Mouse (Mus musculus) left cerebral cortex, adult 2 months (tissue): ENCODE measurements around the gene Srgap2. TPM values are rescaled to one million over a fixed set of nuclear protein-coding genes. Genes with fewer than 3 reads are reported as not detected.
A peak's percentile ranks its signal among the peaks of the same experiment; 100 is the strongest.

Experiments used
- DNase-seq, 2 experiments: peaks; one replicate each; pipeline ENCODE4 v3.0.0; 2021 to 2022; ENCODE audit warnings: low spot score in 2 of 2, mixed read lengths in 1 of 2; ENCODE audit errors: extremely low spot score in 1 of 2
- H3K27ac ChIP-seq: fragments of 200-600 bp; 2 replicates; pipeline ENCODE4 v1.8.1; 2022
- H3K4me3 ChIP-seq: fragments of 200-600 bp; 2 replicates; pipeline ENCODE4 v1.8.1; 2022
- CTCF ChIP-seq: fragments of 200-600 bp; IDR thresholded peaks from 2 replicates; pipeline ENCODE4 v1.8.1; 2022; ENCODE audit warnings: antibody characterized with exemption, mild to moderate bottlenecking, moderate library complexity
- intact Hi-C: fragments of 180-260 bp; cut with DNase I; formaldehyde crosslinking; loops from one replicate; pipeline ENCODE4 v1.15.1; 2025
- total RNA-seq, 2 experiments: library from RNA; stranded (reverse); gene quantifications; 2 replicates each; pipeline ENCODE4 v1.2.3; 2021

The Srgap2 gene
- total RNA-seq, 2 experiments from 2014 or later = 86.4 to 89.3 TPM

DNA sequence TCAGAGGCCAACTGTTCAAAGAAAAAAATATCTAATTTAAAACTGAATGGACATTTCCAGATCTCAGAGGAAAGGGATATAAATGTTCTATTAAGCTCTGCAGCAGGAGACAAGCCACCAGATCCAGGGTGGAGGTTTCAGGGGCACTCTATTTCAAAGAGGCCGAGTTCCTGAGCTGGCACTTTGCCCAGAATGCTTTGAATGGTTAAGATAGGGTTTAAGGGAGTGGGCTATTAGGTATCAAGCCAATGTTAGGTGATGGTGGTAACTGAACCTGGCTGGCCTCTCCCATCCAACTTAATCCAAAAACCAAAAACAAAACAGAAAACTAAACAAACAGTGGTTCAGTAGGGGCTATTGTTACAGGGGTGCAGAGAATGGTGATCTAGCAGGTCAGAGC, 146.9 kb downstream of the Srgap2 start:
- TF ChIP-seq CTCF = no peak
- H3K27ac ChIP-seq = peak overlapping the region; percentile 50; the same call in 1 of the 2 replicates
- intact Hi-C loops = no loop called here

DNA sequence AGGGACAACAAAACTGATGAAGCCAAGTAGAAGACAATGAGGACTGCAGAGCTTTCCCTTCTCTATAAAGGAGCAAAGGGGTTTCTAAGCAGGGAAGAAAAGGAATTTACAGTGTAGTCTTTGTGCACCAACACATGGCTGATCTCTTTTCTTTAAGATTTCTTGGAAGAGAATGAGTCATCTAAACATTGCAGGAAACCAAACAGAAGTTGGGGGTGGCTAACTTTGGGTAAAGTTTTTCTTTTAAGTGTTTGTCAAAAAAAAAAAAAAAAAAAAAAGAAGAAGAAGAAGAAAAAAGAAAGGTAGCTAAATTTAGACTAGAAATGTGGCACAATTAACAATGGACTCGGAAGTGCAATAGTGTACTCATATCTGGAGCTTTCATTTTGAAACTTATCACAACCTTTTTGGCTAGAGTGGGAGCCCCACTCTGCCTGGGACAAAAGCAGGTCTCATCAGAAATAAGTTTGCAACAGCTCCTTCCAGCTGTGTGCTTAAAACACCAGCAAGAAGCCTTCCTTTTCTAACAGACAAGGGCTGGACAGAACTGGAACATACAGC, 148.2 kb downstream of the Srgap2 start:
- no peak overlapping the region for H3K27ac ChIP-seq
- no peak for TF ChIP-seq CTCF

More for the DNA sequence above, 146.9 kb downstream of the Srgap2 start:
- no peak overlapping the region for H3K4me3 ChIP-seq
- DNase-seq = no peak

DNA sequence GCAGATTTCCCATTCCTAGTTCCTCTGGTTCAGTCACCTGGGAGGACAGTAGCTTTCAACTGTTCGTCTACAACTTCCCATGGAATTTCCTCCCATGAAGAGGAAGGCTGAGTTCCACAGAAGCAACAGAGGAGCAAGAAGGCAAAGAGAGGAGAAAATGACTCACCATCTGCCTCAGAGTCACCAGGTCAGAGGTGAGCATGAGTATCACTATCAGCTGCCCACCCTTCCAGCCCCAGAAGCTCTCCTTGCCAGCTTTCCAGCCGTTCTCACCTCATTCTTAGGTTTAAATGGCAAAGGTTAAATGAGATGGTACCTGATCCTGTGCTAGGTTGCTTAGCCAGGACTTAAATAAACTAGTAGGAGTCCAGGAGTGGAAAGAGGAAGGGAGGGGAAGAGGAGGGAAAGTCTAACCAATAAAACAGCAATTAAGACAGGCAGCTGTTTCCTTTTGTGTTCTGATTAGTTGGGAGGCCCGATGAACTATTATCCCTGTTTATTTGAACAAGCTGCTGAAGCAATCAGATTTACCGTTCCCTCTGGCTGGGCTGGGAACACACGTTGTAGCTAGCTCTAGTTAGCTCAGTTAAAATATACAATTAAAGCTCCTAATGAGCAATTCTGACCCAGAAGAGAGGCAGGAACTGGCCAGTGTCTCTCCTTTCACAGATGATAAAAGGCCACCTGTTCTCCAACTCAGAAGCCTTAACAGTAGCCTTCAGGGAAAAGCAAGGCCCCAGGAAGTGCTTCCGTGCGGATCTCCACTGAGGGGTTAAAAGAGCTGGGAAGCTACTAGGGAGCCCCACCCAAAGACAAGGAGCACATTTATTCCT, 148.9 kb downstream of the Srgap2 start:
- H3K4me3 ChIP-seq = no peak overlapping the region
- intact Hi-C loops = no loop called here
- no peak for DNase-seq
- TF ChIP-seq CTCF = no peak
- peak overlapping the region; percentile 20; the same call in 1 of the 2 replicates for H3K27ac ChIP-seq

More for the DNA sequence above, 148.2 kb downstream of the Srgap2 start:
- DNase-seq = no peak
- intact Hi-C loops = no loop called here
- no peak overlapping the region for H3K4me3 ChIP-seq

DNA sequence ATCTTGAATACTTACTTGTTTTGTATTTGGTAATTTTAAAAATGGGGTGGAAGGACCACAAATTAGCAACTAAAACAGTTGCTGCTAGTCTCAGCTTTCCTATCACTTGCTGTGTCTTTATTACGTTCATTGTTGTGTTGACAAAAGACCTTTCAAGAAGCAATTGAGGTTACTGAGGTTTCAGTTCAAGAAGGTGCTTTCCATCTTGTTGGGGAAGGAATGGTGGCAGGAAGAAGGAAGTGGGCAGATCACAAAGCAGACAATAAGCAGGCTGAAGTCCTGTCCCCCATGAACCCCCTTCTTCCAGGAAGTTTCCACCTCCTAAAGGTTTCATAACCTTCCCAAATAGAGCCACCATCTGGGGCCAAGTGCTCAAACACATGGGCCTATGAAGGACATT, 161.3 kb downstream of the Srgap2 start:
- intact Hi-C loops = no loop called here
- Histone ChIP-seq H3K27ac (no peak overlapping the region), H3K4me3 (no peak overlapping the region)
- TF ChIP-seq CTCF = no peak
- no peak for DNase-seq

DNA sequence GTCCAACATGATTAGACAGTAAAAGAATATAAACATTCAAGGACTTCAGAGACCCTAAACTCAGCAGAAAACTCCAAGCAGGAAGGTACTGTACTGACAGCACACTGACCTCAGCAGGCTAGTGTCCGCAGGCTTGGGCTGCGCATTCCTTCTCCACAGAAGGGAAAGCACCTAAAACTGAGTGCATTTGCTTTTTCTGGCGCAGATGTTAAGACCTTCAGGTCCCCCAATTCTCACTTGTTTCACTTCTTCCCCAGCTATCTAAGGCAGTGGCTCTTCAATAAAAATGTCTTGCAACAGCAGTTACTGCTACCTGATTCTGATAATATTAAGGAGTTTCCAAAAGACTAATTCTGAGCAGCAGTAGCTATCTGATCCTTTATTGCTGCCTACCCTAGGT, 162.7 kb downstream of the Srgap2 start:
- no peak overlapping the region for H3K27ac ChIP-seq
- TF ChIP-seq CTCF = no peak
- intact Hi-C loops = no loop called here
- no peak overlapping the region for H3K4me3 ChIP-seq
- DNase-seq = no peak

DNA sequence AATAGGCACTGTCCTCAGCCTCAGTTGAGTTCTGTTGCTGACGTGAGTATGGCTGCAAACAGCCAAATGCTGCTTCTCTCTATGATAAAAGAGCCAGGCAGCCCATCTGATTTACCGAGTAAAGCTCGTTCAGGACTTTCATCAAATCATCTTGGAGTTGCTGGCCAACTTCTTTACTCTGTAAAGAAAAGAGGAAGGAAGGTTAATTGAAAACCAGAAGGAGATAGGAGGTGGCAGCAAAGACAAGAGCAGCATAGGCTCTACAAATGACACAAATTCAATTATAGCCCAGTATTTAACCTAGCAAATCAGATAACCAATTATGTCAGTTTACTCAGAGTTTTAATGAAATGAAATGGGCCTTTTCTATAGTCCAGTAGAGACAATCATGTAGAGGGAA, 163.3 kb downstream of the Srgap2 start:
- Histone ChIP-seq H3K27ac (no peak overlapping the region), H3K4me3 (no peak overlapping the region)
- intact Hi-C loops = no loop called here
- no peak for DNase-seq
- no peak for TF ChIP-seq CTCF

DNA sequence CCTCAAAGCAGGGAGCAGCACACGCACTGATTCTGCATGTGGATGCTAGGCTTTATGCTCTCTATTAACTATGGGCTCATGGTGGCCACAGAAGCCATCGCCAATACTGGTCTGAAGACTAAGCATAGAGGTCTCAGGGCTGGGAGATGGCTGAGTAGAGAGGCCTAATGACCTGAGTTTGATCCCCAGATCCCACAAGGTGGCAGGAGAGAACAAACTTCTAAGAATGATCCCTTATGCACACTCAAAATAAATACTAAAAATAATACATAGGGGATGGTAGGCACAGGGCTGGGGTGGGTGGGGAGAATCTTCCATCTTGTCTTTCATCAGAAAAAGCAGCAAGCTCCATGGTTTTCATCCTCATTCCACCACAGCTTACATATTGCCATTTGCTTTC, 165.1 kb downstream of the Srgap2 start:
- H3K27ac ChIP-seq = no peak overlapping the region
- no peak for DNase-seq
- no peak overlapping the region for H3K4me3 ChIP-seq
- intact Hi-C loops = no loop called here
- peak; percentile 30 for TF ChIP-seq CTCF

DNA sequence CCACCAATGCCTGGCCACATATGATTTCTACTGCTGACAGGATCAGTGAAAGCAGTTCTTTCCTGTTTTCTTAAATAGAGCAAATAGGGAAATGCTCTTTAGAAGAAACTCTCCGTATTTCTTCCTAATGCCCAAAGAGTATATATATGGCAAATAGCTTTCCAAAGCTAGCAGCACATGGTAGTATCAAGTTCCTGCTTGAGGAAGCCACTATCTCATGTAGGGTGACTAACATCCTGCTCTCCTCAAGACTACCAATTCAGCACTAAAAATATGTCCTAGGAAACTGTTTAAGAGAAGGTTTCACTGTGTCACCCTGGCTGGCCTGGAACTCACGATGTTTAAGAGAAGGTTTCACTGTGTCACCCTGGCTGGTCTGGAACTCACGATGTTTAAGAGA, 166.4 kb downstream of the Srgap2 start:
- Histone ChIP-seq H3K27ac (no peak overlapping the region), H3K4me3 (no peak overlapping the region)
- DNase-seq = no peak
- TF ChIP-seq CTCF = no peak
- intact Hi-C loops = no loop called here

DNA sequence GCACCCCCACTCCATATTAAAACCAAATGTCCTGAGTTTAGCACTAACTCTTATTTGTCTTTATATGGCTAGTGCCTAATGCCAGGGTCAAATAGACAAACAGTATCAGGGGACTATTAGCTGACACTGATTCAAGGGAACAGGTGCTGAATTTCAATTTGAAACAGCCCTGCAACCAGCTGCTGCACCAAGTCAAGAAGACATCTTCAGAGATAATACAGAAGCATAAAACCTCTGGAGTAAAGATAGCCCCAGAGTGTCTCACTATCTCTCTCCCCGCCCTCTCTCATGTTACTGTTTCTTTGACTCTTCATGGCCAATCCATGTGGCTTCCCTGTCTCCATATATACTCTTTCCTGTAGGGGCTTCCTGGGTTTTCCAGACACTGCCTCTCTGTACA, 167.5 kb downstream of the Srgap2 start:
- H3K4me3 ChIP-seq = no peak overlapping the region
- no peak for DNase-seq
- no peak overlapping the region for H3K27ac ChIP-seq
- TF ChIP-seq CTCF = no peak
- intact Hi-C loops = no loop called here

DNA sequence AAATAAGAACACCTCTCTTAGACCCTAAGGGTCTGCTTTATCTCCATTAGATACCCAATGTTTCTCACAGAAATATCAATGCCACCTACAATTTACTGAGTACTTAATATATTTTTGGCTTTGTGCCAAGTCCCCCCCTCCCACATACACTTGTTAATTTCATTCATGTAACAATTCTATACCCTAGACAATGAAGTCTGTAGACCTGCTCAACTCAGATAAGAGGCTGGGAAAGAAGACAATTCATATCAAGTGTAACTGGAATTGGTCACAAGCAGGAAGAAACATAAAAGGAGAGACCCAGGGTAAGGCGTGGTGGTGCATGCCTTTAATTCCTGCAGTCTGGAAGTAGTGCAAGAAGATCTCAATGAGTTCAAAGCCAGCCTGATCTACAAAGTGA, 169.9 kb downstream of the Srgap2 start:
- TF ChIP-seq CTCF = no peak
- no peak overlapping the region for H3K4me3 ChIP-seq
- no peak overlapping the region for H3K27ac ChIP-seq
- DNase-seq = no peak
- intact Hi-C loops = no loop called here

DNA sequence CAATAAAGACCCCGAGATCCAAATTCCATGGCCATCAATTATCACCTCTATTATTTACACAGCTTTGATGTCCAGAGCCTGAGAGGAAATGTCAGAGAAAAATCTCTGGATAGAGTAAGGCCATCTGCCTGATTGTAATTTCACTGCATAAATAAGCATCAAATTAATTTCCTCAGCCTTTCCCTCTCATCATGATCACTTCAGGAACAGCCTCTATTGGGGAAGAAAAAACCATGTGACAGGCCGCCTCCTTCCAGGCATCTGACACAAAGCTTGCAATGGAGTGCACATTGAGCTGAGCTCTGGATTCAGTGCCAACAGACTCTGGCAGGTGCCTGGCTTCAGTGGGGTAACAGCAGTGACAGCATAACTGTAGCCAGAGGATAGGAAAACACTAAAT, 175.7 kb downstream of the Srgap2 start:
- DNase-seq = peak; percentile 26
- peak overlapping the region; percentile 25 for H3K27ac ChIP-seq
- no peak overlapping the region for H3K4me3 ChIP-seq
- no peak for TF ChIP-seq CTCF
- intact Hi-C loops = no loop called here

DNA sequence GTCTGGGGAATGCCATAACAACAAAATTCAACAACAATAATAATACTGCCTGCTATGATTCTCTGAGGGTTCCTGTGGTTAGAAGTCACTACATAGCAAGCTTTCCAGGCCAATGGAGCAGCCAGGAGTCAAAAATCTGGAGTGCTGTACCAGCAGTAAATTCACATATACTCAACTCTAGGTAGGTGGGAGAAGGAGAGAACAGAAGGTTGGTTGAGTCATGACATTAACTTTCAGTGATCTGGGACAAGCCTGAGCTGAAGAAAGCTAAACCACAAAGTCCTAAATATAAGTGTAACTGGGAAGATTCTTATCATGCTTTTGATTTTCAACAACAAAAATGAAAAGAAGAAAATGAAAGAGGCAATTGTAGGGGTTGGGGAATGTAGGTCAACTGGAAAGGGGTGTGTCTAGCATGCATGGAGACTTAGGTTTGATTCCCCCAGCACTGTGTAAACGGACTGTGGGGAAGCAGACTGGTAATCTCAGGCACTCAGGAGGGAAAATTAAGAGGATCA, 177.1 kb downstream of the Srgap2 start:
- no peak for DNase-seq
- TF ChIP-seq CTCF = no peak
- Histone ChIP-seq H3K27ac (peak overlapping the region; percentile 19; the same call in 1 of the 2 replicates), H3K4me3 (no peak overlapping the region)
- intact Hi-C loops = no loop called here
